Mouse (Mus musculus) liver, embryonic 12.5 days (tissue): ENCODE results near the gene Usp18. TPM values are rescaled to one million over a fixed set of nuclear protein-coding genes. Genes with fewer than 3 reads are reported as not detected.

Experiments
- ATAC-seq: fragments of 200-750 bp; cut with Nextera tagmentation; 2 replicates; pipeline ENCODE4 v1.8.0; 2017; ENCODE audit warnings: moderate number of reproducible peaks, mild to moderate bottlenecking, moderate library complexity
- H3K27ac ChIP-seq: fragments of 300-500 bp; sonication (generic); 2 replicates; pipeline ENCODE4 v1.5.1; 2016; ENCODE audit warnings: mild to moderate bottlenecking
- H3K27me3 ChIP-seq: fragments of 300-500 bp; sonication (generic); replicated peaks from 2 replicates; pipeline ENCODE4 v1.6.1; 2016; ENCODE audit warnings: mild to moderate bottlenecking, moderate library complexity
- H3K36me3 ChIP-seq: fragments of 300-500 bp; sonication (generic); 2 replicates; pipeline ENCODE4 v1.6.1; 2016; ENCODE audit warnings: mild to moderate bottlenecking, moderate library complexity
- H3K4me1 ChIP-seq: fragments of 300-500 bp; sonication (generic); 2 replicates; pipeline ENCODE4 v1.6.1; 2016
- H3K4me2 ChIP-seq: fragments of 300-500 bp; sonication (generic); 2 replicates; pipeline ENCODE4 v1.6.1; 2016; ENCODE audit warnings: mild to moderate bottlenecking, moderate library complexity
- H3K4me3 ChIP-seq: fragments of 300-500 bp; sonication (generic); 2 replicates; pipeline ENCODE4 v1.5.1; 2016; ENCODE audit warnings: mild to moderate bottlenecking, moderate library complexity
- H3K9ac ChIP-seq: fragments of 300-500 bp; sonication (generic); 2 replicates; pipeline ENCODE4 v1.6.1; 2016; ENCODE audit warnings: mild to moderate bottlenecking, moderate library complexity
- H3K9me3 ChIP-seq: fragments of 300-500 bp; sonication (generic); replicated peaks from 2 replicates; pipeline ENCODE4 v1.6.1; 2016; ENCODE audit warnings: mild to moderate bottlenecking, moderate library complexity
- WGBS: fragments of 180-500 bp; shearing (Covaris S2); methylation state at CpG from one replicate; pipeline ENCODE4 v1.1.7; 2016; ENCODE audit not compliant: insufficient replicate concordance; 5-methylcytosine and 5-hydroxymethylcytosine counted together
- polyA plus RNA-seq: library from polyadenylated mRNA; unstranded; fragments of >200 nt; fragmentation: Nextera tagmentation; extraction: Ambion mirVana; gene quantifications from 2 replicates; pipeline ENCODE4 v1.2.1, GENCODE M21; 2016

Gene Usp18
- polyA plus RNA-seq, 1 experiment from 2014 or later = 5.9 TPM

DNA sequence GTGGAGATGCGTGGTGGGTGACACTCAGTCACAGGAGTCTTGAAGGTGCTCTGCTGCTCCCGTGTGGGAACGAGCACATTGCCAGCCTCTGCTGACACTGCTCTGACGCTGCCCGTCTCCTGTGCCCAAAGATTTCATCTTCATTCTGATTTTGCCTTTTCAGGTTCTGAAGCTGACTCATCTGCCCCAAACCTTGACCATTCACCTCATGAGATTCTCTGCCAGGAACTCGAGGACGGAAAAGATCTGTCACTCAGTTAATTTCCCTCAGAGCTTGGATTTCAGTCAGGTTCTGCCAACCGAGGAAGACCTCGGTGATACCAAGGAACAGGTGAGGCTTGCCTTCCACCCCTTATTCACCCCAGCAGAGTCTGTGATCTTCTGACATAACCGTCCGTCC is 16.8 kb downstream of the Usp18 start:
- Histone ChIP-seq H3K4me2 (no peak overlapping the region), H3K4me1 (no peaks in the 10 kb centered on the region), H3K27ac (no peak overlapping the region), H3K36me3 (0 out of 2 replicates have a peak, but pooled peaks cover 2% of the 10 kb centered on the region), H3K9ac (no peak overlapping the region), H3K9me3 (no peaks in the 10 kb centered on the region), H3K4me3 (no peak overlapping the region), H3K27me3 (no peaks in the 10 kb centered on the region)
- ATAC-seq = no peak
- 79% methylated on average over 11 of the region's 11 CpGs for WGBS

GRCm38 (mm10) chr6:121270156-121270555 is 24.4 kb downstream of the Usp18 start:
- no peak overlapping the region for H3K4me2 ChIP-seq
- no peak overlapping the region for H3K4me3 ChIP-seq
- no peaks in the 10 kb centered on the region for H3K27me3 ChIP-seq
- no peaks in the 10 kb centered on the region for H3K9me3 ChIP-seq
- ATAC-seq = no peak
- no peaks in the 10 kb centered on the region for H3K36me3 ChIP-seq
- 70% methylated on average over 6 of the region's 6 CpGs for WGBS
- H3K9ac ChIP-seq = no peak overlapping the region
- no peak overlapping the region for H3K27ac ChIP-seq
- H3K4me1 ChIP-seq = no peaks in the 10 kb centered on the region

GRCm38 (mm10) chr6:121271707-121272074 is 26.0 kb downstream of the Usp18 start:
- H3K4me3 ChIP-seq = peak overlapping the region; percentile 70
- no peaks in the 10 kb centered on the region for H3K27me3 ChIP-seq
- no peak overlapping the region for H3K27ac ChIP-seq
- H3K9ac ChIP-seq = no peak overlapping the region
- H3K36me3 ChIP-seq = no peaks in the 10 kb centered on the region
- 11% methylated on average over 4 of the region's 4 CpGs for WGBS
- H3K9me3 ChIP-seq = no peaks in the 10 kb centered on the region
- ATAC-seq = no peak
- H3K4me1 ChIP-seq = no peaks in the 10 kb centered on the region
- peak overlapping the region; percentile 88 for H3K4me2 ChIP-seq

GRCm38 (mm10) chr6:121272075-121272800 is 26.5 kb downstream of the Usp18 start:
- peak overlapping the region; percentile 53; the same call in 1 of the 2 replicates for H3K27ac ChIP-seq
- no peaks in the 10 kb centered on the region for H3K4me1 ChIP-seq
- 0 out of 2 replicates have a peak, but pooled peaks cover under 1% of the 10 kb centered on the region for H3K27me3 ChIP-seq
- H3K9me3 ChIP-seq = no peaks in the 10 kb centered on the region
- WGBS = 5% methylated on average over 17 of the region's 17 CpGs
- peak overlapping the region; percentile 59 for H3K9ac ChIP-seq
- H3K4me3 ChIP-seq = peak overlapping the region; percentile 70
- H3K36me3 ChIP-seq = no peaks in the 10 kb centered on the region
- peak; percentile 86 for ATAC-seq
- peak overlapping the region; percentile 88 for H3K4me2 ChIP-seq

DNA sequence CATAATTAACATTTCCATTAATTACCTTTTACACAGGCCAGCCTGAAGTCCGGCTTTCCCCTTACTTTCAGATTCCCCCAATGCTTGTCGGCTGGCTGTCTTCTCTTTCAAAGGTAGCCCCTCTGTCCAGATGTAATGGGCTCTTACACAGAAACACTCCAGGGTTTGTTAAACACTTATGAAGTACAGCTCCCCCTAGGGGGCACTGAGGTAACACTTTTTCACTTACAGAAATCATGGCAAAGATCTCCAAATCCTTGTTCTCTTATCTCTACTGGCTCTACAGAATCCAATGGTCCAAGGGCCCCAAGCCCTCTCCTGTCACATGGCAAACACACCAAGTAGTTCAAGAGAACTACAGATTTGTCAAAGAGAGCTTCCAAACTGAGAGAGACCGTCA is 28.6 kb downstream of the Usp18 start:
- no peak for ATAC-seq
- Histone ChIP-seq H3K4me1 (no peaks in the 10 kb centered on the region), H3K36me3 (no peaks in the 10 kb centered on the region), H3K4me2 (no peak overlapping the region), H3K9ac (no peak overlapping the region), H3K27me3 (0 out of 2 replicates have a peak, but pooled peaks cover 7% of the 10 kb centered on the region), H3K4me3 (no peak overlapping the region), H3K27ac (no peak overlapping the region), H3K9me3 (no peaks in the 10 kb centered on the region)
- 58% methylated on average over 3 of the region's 3 CpGs for WGBS

DNA sequence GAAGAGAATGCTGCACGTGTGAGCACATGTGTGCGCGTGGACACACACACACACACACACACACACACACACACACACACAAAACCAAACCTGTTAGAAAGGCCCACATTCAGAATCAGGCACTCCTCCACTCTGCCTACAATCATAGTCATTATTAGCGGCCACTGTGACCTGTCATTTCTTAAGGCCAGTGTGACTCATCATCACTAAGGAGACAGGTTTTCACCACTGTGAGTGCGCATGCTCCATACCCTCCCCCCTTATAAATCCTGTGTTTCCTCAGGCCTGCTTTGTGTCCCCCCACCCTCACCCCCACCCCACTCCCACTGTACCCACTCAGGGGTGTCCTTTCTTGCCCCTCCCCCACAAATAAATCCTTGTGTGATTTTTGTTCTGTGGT is 38.4 kb downstream of the Usp18 start:
- Histone ChIP-seq H3K27ac (no peak overlapping the region), H3K9me3 (no peaks in the 10 kb centered on the region), H3K4me3 (no peak overlapping the region), H3K4me1 (no peaks in the 10 kb centered on the region), H3K9ac (no peak overlapping the region), H3K36me3 (no peaks in the 10 kb centered on the region), H3K27me3 (no peaks in the 10 kb centered on the region; the same call in 1 of the 2 replicates), H3K4me2 (no peak overlapping the region)
- 80% methylated on average over 5 of the region's 5 CpGs for WGBS
- no peak for ATAC-seq

GRCm38 (mm10) chr6:121299317-121299716 is 53.6 kb downstream of the Usp18 start:
- H3K36me3 ChIP-seq = no peaks in the 10 kb centered on the region
- ATAC-seq = no peak
- WGBS = 49% methylated on average over 7 of the region's 7 CpGs
- H3K9me3 ChIP-seq = no peaks in the 10 kb centered on the region
- no peak overlapping the region for H3K9ac ChIP-seq
- H3K4me1 ChIP-seq = no peaks in the 10 kb centered on the region
- peaks cover 17% of the 10 kb centered on the region for H3K27me3 ChIP-seq
- H3K27ac ChIP-seq = no peak overlapping the region
- no peak overlapping the region for H3K4me3 ChIP-seq
- H3K4me2 ChIP-seq = no peak overlapping the region

- H3K27ac ChIP-seq = peak within 1 kb of the TSS; percentile 56; the same call in 1 of the 2 replicates
- no peaks in the 10 kb centered on the region for H3K4me1 ChIP-seq
- peak within 1 kb of the TSS; percentile 22; the same call in 1 of the 2 replicates for H3K4me3 ChIP-seq
- peaks cover 17% of the 10 kb centered on the region for H3K27me3 ChIP-seq
- H3K36me3 ChIP-seq = no peaks in the 10 kb centered on the region
- no peak within 1 kb of the TSS for H3K9ac ChIP-seq
- 8% methylated on average over 11 of the region's 11 CpGs for WGBS
- peak; percentile 48 for ATAC-seq
- peak within 1 kb of the TSS; percentile 33 for H3K4me2 ChIP-seq
- H3K9me3 ChIP-seq = no peaks in the 10 kb centered on the region
These were observed 54.2 kb downstream of the Usp18 start, which contains the start of gene Slc6a13 for GRCm38 (mm10) chr6:121299954-121300353. Slc6a13 (plus strand) TSS chr6:121300227.

GRCm38 (mm10) chr6:121300504-121300903 is 54.8 kb downstream of the Usp18 start:
- Histone ChIP-seq H3K4me1 (no peaks in the 10 kb centered on the region), H3K4me3 (peak overlapping the region; percentile 22; the same call in 1 of the 2 replicates), H3K9me3 (no peaks in the 10 kb centered on the region), H3K4me2 (peak overlapping the region; percentile 33), H3K36me3 (no peaks in the 10 kb centered on the region), H3K9ac (no peak overlapping the region), H3K27me3 (peaks cover 17% of the 10 kb centered on the region), H3K27ac (peak overlapping the region; percentile 56; the same call in 1 of the 2 replicates)
- peak; percentile 62 for ATAC-seq
- WGBS = 46% methylated on average over 9 of the region's 9 CpGs

- 56% methylated on average over 10 of the region's 10 CpGs for WGBS
- H3K4me3 ChIP-seq = no peak overlapping the region
- no peak overlapping the region for H3K9ac ChIP-seq
- no peak overlapping the region for H3K4me2 ChIP-seq
- H3K36me3 ChIP-seq = no peaks in the 10 kb centered on the region
- H3K27me3 ChIP-seq = peaks cover 17% of the 10 kb centered on the region
- H3K9me3 ChIP-seq = no peaks in the 10 kb centered on the region
- H3K27ac ChIP-seq = 0 out of 2 replicates have a peak overlapping the region, but pooled peaks have one; percentile 25
- H3K4me1 ChIP-seq = no peaks in the 10 kb centered on the region
- ATAC-seq = no peak
These were observed 57.9 kb downstream of the Usp18 start for GRCm38 (mm10) chr6:121303466-121304220.

GRCm38 (mm10) chr6:121304630-121305029 is 58.9 kb downstream of the Usp18 start:
- peaks cover 13% of the 10 kb centered on the region for H3K27me3 ChIP-seq
- no peak overlapping the region for H3K9ac ChIP-seq
- H3K36me3 ChIP-seq = no peaks in the 10 kb centered on the region
- 69% methylated on average over 9 of the region's 9 CpGs for WGBS
- no peak overlapping the region for H3K4me3 ChIP-seq
- H3K9me3 ChIP-seq = no peaks in the 10 kb centered on the region
- H3K4me2 ChIP-seq = no peak overlapping the region
- H3K27ac ChIP-seq = 0 out of 2 replicates have a peak overlapping the region, but pooled peaks have one; percentile 25
- no peaks in the 10 kb centered on the region for H3K4me1 ChIP-seq
- ATAC-seq = 0 out of 2 replicates have a peak, but pooled peaks have one; percentile 24

DNA sequence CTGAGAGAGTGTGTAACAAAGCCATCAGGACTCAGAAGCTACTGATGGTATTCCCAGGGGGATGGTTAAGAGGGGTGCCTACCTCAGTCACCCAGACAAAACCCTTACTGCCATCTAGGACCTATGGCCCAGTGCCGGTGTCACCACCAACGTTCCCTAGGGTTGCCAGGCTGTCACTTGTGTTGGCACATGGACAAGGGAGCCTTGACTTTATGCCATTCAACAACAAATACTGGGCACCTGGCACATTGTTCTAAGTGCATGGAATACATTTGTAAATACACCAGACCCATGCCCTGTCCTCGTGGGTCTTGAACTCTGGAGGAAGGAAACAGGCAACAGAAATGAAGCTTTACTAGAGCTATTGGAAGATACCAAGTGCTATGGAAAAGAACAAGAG is 59.9 kb downstream of the Usp18 start:
- Histone ChIP-seq H3K9me3 (no peaks in the 10 kb centered on the region), H3K4me3 (no peak overlapping the region), H3K27ac (no peak overlapping the region), H3K9ac (no peak overlapping the region), H3K4me1 (no peaks in the 10 kb centered on the region), H3K36me3 (no peaks in the 10 kb centered on the region), H3K4me2 (no peak overlapping the region), H3K27me3 (peaks cover 5% of the 10 kb centered on the region)
- no peak for ATAC-seq
- WGBS = 75% methylated on average over 3 of the region's 3 CpGs
